Comparison of ENCODE assay signal across 35 mouse cellular contexts in the genomic region with DNA sequence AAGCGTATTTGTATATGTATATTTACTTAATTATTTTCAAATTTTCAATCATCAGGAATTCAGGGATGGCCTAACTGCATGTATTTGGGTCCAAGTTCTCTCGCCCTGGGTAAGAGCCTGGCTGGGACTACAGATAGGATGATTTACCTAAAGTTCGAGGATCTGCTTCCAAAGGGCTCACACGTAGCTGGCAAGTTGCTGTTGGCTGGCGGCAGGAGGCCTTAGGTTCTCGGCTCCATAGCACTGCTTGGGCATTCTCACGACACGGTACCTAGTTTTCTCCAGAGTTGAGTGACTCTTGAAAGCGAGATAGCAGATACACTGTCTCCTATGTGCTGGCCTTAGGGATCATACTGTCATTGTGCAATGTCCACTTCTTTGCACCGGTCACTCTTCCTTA.
"Had no signal": no experiment of that assay in that cellular context is flagged by ENCODE, and none has a peak within 500 bp of the region (broad histone marks: within the 10 kb centered on the region; RNA-seq: fewer than 3 reads in every experiment).

No protein-coding gene starts in this region.

- ATAC-seq: hindbrain, embryonic 16.5 days; hindbrain, postnatal 0 days; inflammation-experienced regulatory T-cells, adult 6 months; intestine, embryonic 15.5 days; intestine, embryonic 16.5 days; intestine, postnatal 0 days had no signal

- H3K9me3 ChIP-seq: heart, embryonic 10.5 days; heart, embryonic 12.5 days; heart, embryonic 13.5 days; heart, embryonic 15.5 days; hindbrain, embryonic 10.5 days; hindbrain, embryonic 12.5 days; hindbrain, embryonic 13.5 days; hindbrain, embryonic 15.5 days; intestine, embryonic 15.5 days; kidney, embryonic 15.5 days had no signal

- H3K9ac ChIP-seq: heart, embryonic 12.5 days; heart, embryonic 13.5 days; heart, embryonic 15.5 days; hindbrain, embryonic 12.5 days; hindbrain, embryonic 13.5 days; hindbrain, embryonic 14.5 days; hindbrain, embryonic 15.5 days; intestine, embryonic 15.5 days; kidney, embryonic 15.5 days had no signal

- H3K4me2 ChIP-seq: heart, embryonic 12.5 days; heart, embryonic 13.5 days; heart, embryonic 15.5 days; hindbrain, embryonic 12.5 days; hindbrain, embryonic 13.5 days; hindbrain, embryonic 14.5 days; hindbrain, embryonic 15.5 days; intestine, embryonic 15.5 days; kidney, embryonic 15.5 days had no signal

- H3K36me3 ChIP-seq: heart, embryonic 10.5 days; heart, embryonic 12.5 days; heart, embryonic 13.5 days; heart, embryonic 15.5 days; hindbrain, embryonic 10.5 days; hindbrain, embryonic 12.5 days; hindbrain, embryonic 13.5 days; hindbrain, embryonic 15.5 days; intestine, embryonic 15.5 days; kidney, embryonic 15.5 days had no signal

- H3K27ac ChIP-seq: heart, embryonic 10.5 days; heart, embryonic 13.5 days; heart, embryonic 15.5 days; hindbrain, embryonic 10.5 days; hindbrain, embryonic 12.5 days; hindbrain, embryonic 13.5 days; hindbrain, embryonic 14.5 days; hindbrain, embryonic 15.5 days; hindbrain, postnatal 0 days; intestine, embryonic 15.5 days; kidney, postnatal 0 days; layer of hippocampus, adult 2 months; left cerebral cortex, adult 2 months had no signal

- DNase-seq: heart, postnatal 10 days; heart, postnatal 14 days; heart, postnatal 36 days; heart, postnatal 4 days; kidney, adult 11 months; kidney, adult 18-20 months; kidney, adult 2 months; kidney, adult 8-10 months; kidney, adult 9 months; kidney, postnatal 10 days; kidney, postnatal 14 days; kidney, postnatal 25 days; kidney, postnatal 36 days; kidney, postnatal 4 days; layer of hippocampus, adult 9-11 months; layer of hippocampus, postnatal 36 days had no signal

- H3K27me3 ChIP-seq: heart, embryonic 12.5 days; heart, embryonic 13.5 days; heart, embryonic 15.5 days; hindbrain, embryonic 12.5 days; hindbrain, embryonic 15.5 days; intestine, embryonic 15.5 days; kidney, embryonic 15.5 days had no signal

- H3K4me3 ChIP-seq: heart, embryonic 10.5 days; heart, embryonic 12.5 days; heart, embryonic 13.5 days; heart, embryonic 15.5 days; hindbrain, embryonic 10.5 days; hindbrain, embryonic 12.5 days; hindbrain, embryonic 13.5 days; hindbrain, embryonic 15.5 days; intestine, embryonic 15.5 days; kidney, embryonic 15.5 days; layer of hippocampus, adult 2 months; left cerebral cortex, adult 2 months had no signal
